Mouse (Mus musculus): Measurements from ENCODE around the gene Myom1.

- TF ChIP-seq POLR2A (IDR thresholded peaks at IDR 0.05; ENCODE audit: borderline replicate concordance, low read depth, low read length) (no peak), CTCF (IDR thresholded peaks at IDR 0.05; ENCODE audit: low read depth, low read length) (no peak)
Observed at GRCm38 (mm10) chr17:70993385-70993807, 9.0 kb upstream of the Myom1 start.

Measured in bone marrow macrophage, adult 2 months (primary cell).